Mouse (Mus musculus) kidney, adult 2 months (tissue): ENCODE results near the gene Arhgap20. TPM values are rescaled to one million over a fixed set of nuclear protein-coding genes. Genes with fewer than 3 reads are reported as not detected.

Experiments
- DNase-seq: peaks from one replicate; pipeline ENCODE4 v3.0.0; 2021
- H3K27ac ChIP-seq: fragments of 200-500 bp; 2 replicates; pipeline ENCODE4 v1.5.1; 2012; ENCODE audit warnings: low read depth, low read length, control low read depth, inconsistent platforms; ENCODE audit not compliant: insufficient read depth
- H3K27me3 ChIP-seq: fragments of 200-500 bp; replicated peaks from 2 replicates; pipeline ENCODE4 v1.6.1; 2012; ENCODE audit warnings: mild to moderate bottlenecking, moderate library complexity, low read length, inconsistent platforms; ENCODE audit not compliant: control insufficient read depth, insufficient read depth
- H3K36me3 ChIP-seq: fragments of 200-500 bp; 2 replicates; pipeline ENCODE4 v1.6.1; 2012; ENCODE audit warnings: mild to moderate bottlenecking, moderate library complexity, low read length, inconsistent platforms; ENCODE audit not compliant: control insufficient read depth, insufficient read depth
- H3K4me1 ChIP-seq: fragments of 200-500 bp; 2 replicates; pipeline ENCODE4 v1.6.1; 2011; ENCODE audit warnings: low read length; ENCODE audit not compliant: control insufficient read depth, insufficient read depth
- H3K4me3 ChIP-seq: fragments of 200-500 bp; 2 replicates; pipeline ENCODE4 v1.5.1; 2011; ENCODE audit warnings: mild to moderate bottlenecking, low read depth, low read length, control low read depth; ENCODE audit not compliant: insufficient read depth
- CTCF ChIP-seq: fragments of 200-500 bp; conservative IDR thresholded peaks from 2 replicates; pipeline ENCODE4 v1.5.1; 2011; ENCODE audit warnings: low read depth, mild to moderate bottlenecking, control low read depth, low read length, moderate library complexity, mixed read lengths; ENCODE audit not compliant: insufficient read depth, insufficient read length
- POLR2A ChIP-seq: fragments of 200-500 bp; IDR thresholded peaks from one replicate; pipeline ENCODE4 v1.6.1; 2011; ENCODE audit warnings: low read depth, low read length, control low read depth
- WGBS: fragments of 180-500 bp; shearing (Covaris S2); methylation state at CpG from one replicate; pipeline ENCODE4 v1.1.7; 2018; 5-methylcytosine and 5-hydroxymethylcytosine counted together
- polyA plus RNA-seq: library from polyadenylated mRNA; depleted of rRNA; stranded (reverse); fragments of >200 nt; gene quantifications from 2 replicates; pipeline ENCODE4 v1.2.3, GENCODE M21; 2012; rRNA removed

Arhgap20 gene
- polyA plus RNA-seq, 1 experiment: 0.09 TPM

DNA sequence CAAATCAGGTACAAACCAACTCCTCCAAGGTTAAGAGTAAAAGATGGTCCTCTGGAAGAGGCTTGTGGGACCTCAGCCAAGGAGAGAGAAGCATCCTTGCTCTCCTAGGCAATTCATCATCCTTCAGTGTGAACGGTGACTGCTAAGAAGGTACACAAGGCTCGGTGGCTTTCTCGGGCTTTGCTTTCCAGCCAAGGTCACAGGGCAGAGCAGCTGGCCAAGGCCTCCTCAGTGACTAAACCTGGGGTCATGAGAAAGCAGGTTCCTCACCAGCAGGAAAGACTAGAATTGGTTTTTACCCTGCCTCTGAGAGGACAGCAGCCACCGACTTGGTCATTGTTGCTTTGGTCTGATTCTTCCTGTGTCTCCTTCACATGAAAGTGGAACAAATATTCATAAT, 116.7 kb downstream of the Arhgap20 start:
- Histone ChIP-seq H3K4me3 (no peak overlapping the region), H3K36me3 (no peaks in the 10 kb centered on the region), H3K4me1 (no peaks in the 10 kb centered on the region), H3K27ac (no peak overlapping the region), H3K27me3 (no peaks in the 10 kb centered on the region; the same call in 1 of the 2 replicates)
- TF ChIP-seq CTCF (no peak), POLR2A (no peak)
- WGBS: 54% methylated on average over 4 of the region's 4 CpGs
- DNase-seq: no peak

DNA sequence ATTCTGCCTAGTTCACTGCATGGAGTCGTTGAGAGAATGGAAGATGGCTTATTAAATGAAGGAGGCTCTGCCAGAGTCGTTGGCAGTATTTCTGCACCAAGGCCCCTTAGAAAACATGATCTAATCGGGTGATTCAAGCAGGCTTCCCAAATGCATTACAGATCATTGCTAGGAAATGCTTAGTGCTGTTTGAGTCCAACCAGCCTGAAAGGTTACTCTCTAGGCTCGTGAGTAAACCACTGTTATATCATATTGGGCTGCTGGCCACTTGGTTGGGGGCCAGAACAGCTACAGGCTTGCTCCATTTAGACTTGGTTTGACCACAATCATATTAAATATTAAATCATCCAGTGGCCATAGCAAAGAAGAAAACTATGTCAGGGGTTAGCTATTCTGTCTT, 118.2 kb downstream of the Arhgap20 start:
- WGBS: 71% methylated on average over 4 of the region's 4 CpGs
- Histone ChIP-seq H3K27me3 (no peaks in the 10 kb centered on the region; the same call in 1 of the 2 replicates), H3K4me1 (no peaks in the 10 kb centered on the region), H3K36me3 (no peaks in the 10 kb centered on the region), H3K27ac (no peak overlapping the region), H3K4me3 (no peak overlapping the region)
- no peak for DNase-seq
- no peak for TF ChIP-seq CTCF
- TF ChIP-seq POLR2A: no peak

DNA sequence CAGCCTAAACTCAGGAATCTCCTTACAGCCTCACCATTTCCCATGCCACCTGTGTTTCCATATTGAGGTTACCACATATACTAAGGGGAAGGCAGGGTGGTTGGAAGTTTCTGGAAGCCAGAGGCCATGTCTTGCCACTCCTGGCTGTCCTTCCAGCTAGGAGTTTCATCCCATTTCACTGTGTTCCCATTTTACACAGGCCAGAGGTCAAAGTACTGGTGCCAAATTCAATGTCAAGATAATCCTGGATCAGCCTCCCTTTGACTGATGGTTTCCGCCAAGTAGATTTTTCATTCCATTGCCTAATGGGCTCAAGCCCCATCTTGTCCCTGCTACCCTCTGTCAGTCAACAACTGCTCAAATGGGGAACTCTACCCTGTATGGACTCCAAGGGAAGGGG, 127.8 kb downstream of the Arhgap20 start:
- H3K4me3 ChIP-seq: no peak overlapping the region
- H3K27ac ChIP-seq: no peak overlapping the region
- no peaks in the 10 kb centered on the region for H3K4me1 ChIP-seq
- DNase-seq: no peak
- TF ChIP-seq CTCF (no peak), POLR2A (no peak)
- H3K27me3 ChIP-seq: no peaks in the 10 kb centered on the region
- H3K36me3 ChIP-seq: no peaks in the 10 kb centered on the region
- 100% methylated on average over 1 of the region's 1 CpGs for whole genome bisulfite sequencing

Other genes with a start within 250 kb of the Arhgap20 start
- gene Fdx1, start 198.2 kb downstream of the Arhgap20 start, polyA plus RNA-seq: 156 and 211 TPM in 2 replicates